Mouse (Mus musculus) midbrain, embryonic 11.5 days (tissue): Measurements from ENCODE around the gene Chd6. TPM values are rescaled to one million over a fixed set of nuclear protein-coding genes. Genes with fewer than 3 reads are reported as not detected.

Source experiments
- ATAC-seq: fragments of 200-750 bp; cut with Nextera tagmentation; 2 replicates; pipeline ENCODE4 v1.8.0; 2017; ENCODE audit warnings: moderate TSS enrichment, moderate library complexity; ENCODE audit not compliant: low FRiP score
- DNase-seq: peaks from one replicate; pipeline ENCODE4 v3.0.0; 2015; ENCODE audit warnings: low spot score; ENCODE audit errors: missing footprints
- H3K27ac ChIP-seq: fragments of 300-500 bp; sonication (generic); 2 replicates; pipeline ENCODE4 v1.5.1; 2014; ENCODE audit warnings: low read depth, low read length
- H3K27me3 ChIP-seq: fragments of 300-500 bp; sonication (generic); 2 replicates; pipeline ENCODE4 v1.6.1; 2014; ENCODE audit warnings: mild to moderate bottlenecking, low read length, moderate library complexity, mixed read lengths; ENCODE audit not compliant: control insufficient read depth, insufficient read depth
- H3K36me3 ChIP-seq: fragments of 300-500 bp; sonication (generic); 2 replicates; pipeline ENCODE4 v1.6.1; 2014; ENCODE audit warnings: mild to moderate bottlenecking, low read length, moderate library complexity, mixed read lengths; ENCODE audit not compliant: control insufficient read depth, insufficient read depth
- H3K4me1 ChIP-seq: fragments of 300-500 bp; sonication (generic); 2 replicates; pipeline ENCODE4 v1.6.1; 2014; ENCODE audit warnings: low read length; ENCODE audit not compliant: control insufficient read depth, insufficient read depth
- H3K4me2 ChIP-seq: fragments of 300-500 bp; sonication (generic); 2 replicates; pipeline ENCODE4 v1.6.1; 2014; ENCODE audit warnings: mild to moderate bottlenecking, moderate library complexity
- H3K4me3 ChIP-seq: fragments of 300-500 bp; sonication (generic); 2 replicates; pipeline ENCODE4 v1.5.1; 2014; ENCODE audit warnings: low read depth, low read length
- H3K9ac ChIP-seq: fragments of 300-500 bp; sonication (generic); 2 replicates; pipeline ENCODE4 v1.6.1; 2014; ENCODE audit warnings: low read length
- H3K9me3 ChIP-seq: fragments of 300-500 bp; sonication (generic); 2 replicates; pipeline ENCODE4 v1.6.1; 2016; ENCODE audit warnings: low read length; ENCODE audit not compliant: control insufficient read depth
- WGBS: fragments of 180-500 bp; shearing (Covaris S2); extraction: QIAGEN DNeasy Blood & Tissue Kit; methylation state at CpG from one replicate; pipeline ENCODE4 v1.1.7; 2014; 5-methylcytosine and 5-hydroxymethylcytosine counted together
- polyA plus RNA-seq: library from polyadenylated mRNA; unstranded; fragments of >200 nt; fragmentation: Nextera tagmentation; extraction: Ambion mirVana; gene quantifications from 2 replicates; pipeline ENCODE4 v1.2.1, GENCODE M21; 2014

Chd6 gene
- polyA plus RNA-seq, 1 experiment from 2014 or later = 34.4 TPM

GRCm38 (mm10) chr2:161012577-161013251 lies 96.2 kb downstream of the Chd6 start:
- Histone ChIP-seq H3K9ac (no peak overlapping the region), H3K36me3 (peaks cover 25% of the 10 kb centered on the region), H3K4me3 (no peak overlapping the region), H3K9me3 (no peaks in the 10 kb centered on the region), H3K4me1 (no peaks in the 10 kb centered on the region), H3K4me2 (no peak overlapping the region), H3K27me3 (no peaks in the 10 kb centered on the region), H3K27ac (no peak overlapping the region)
- ATAC-seq (no peak), DNase-seq (no peak)
- 92% methylated on average over 16 of the region's 16 CpGs for WGBS

GRCm38 (mm10) chr2:161004338-161004737 lies 104.5 kb downstream of the Chd6 start:
- Histone ChIP-seq H3K9ac (no peak overlapping the region), H3K9me3 (no peaks in the 10 kb centered on the region), H3K36me3 (peaks cover 3% of the 10 kb centered on the region), H3K4me2 (no peak overlapping the region), H3K27me3 (no peaks in the 10 kb centered on the region), H3K4me1 (no peaks in the 10 kb centered on the region), H3K27ac (no peak overlapping the region), H3K4me3 (no peak overlapping the region)
- DNase-seq (no peak), ATAC-seq (no peak)
- WGBS = 86% methylated on average over 3 of the region's 3 CpGs

GRCm38 (mm10) chr2:160996987-160997763 lies 111.7 kb downstream of the Chd6 start:
- Histone ChIP-seq H3K36me3 (peaks cover 2% of the 10 kb centered on the region; the same call in 1 of the 2 replicates), H3K27me3 (no peaks in the 10 kb centered on the region), H3K4me1 (no peaks in the 10 kb centered on the region), H3K27ac (no peak overlapping the region), H3K9me3 (no peaks in the 10 kb centered on the region), H3K9ac (no peak overlapping the region), H3K4me2 (no peak overlapping the region), H3K4me3 (no peak overlapping the region)
- ATAC-seq = no peak
- 91% methylated on average over 6 of the region's 6 CpGs for WGBS
- no peak for DNase-seq

GRCm38 (mm10) chr2:160994181-160994580 lies 114.7 kb downstream of the Chd6 start:
- Histone ChIP-seq H3K9ac (no peak overlapping the region), H3K27ac (no peak overlapping the region), H3K9me3 (no peaks in the 10 kb centered on the region), H3K4me2 (no peak overlapping the region), H3K4me3 (no peak overlapping the region), H3K36me3 (no peaks in the 10 kb centered on the region; the same call in 1 of the 2 replicates), H3K27me3 (no peaks in the 10 kb centered on the region), H3K4me1 (no peaks in the 10 kb centered on the region)
- DNase-seq (no peak), ATAC-seq (no peak)
- 93% methylated on average over 1 of the region's 1 CpGs for WGBS

- no peak overlapping the region for H3K4me2 ChIP-seq
- H3K9ac ChIP-seq = no peak overlapping the region
- no peak overlapping the region for H3K27ac ChIP-seq
- H3K4me3 ChIP-seq = no peak overlapping the region
- H3K36me3 ChIP-seq = peaks cover 6% of the 10 kb centered on the region; the same call in 1 of the 2 replicates
- no peak for ATAC-seq
- H3K9me3 ChIP-seq = no peaks in the 10 kb centered on the region
- no peaks in the 10 kb centered on the region for H3K27me3 ChIP-seq
- no peak for DNase-seq
- 85% methylated on average over 3 of the region's 3 CpGs for WGBS
- no peaks in the 10 kb centered on the region for H3K4me1 ChIP-seq
These were observed 116.4 kb downstream of the Chd6 start for GRCm38 (mm10) chr2:160992465-160992864.

GRCm38 (mm10) chr2:160990339-160991070 lies 118.4 kb downstream of the Chd6 start:
- no peak overlapping the region for H3K4me3 ChIP-seq
- no peak for ATAC-seq
- H3K9ac ChIP-seq = no peak overlapping the region
- DNase-seq = no peak
- H3K4me1 ChIP-seq = no peaks in the 10 kb centered on the region
- peaks cover 6% of the 10 kb centered on the region; the same call in 1 of the 2 replicates for H3K36me3 ChIP-seq
- H3K27me3 ChIP-seq = no peaks in the 10 kb centered on the region
- no peak overlapping the region for H3K4me2 ChIP-seq
- no peaks in the 10 kb centered on the region for H3K9me3 ChIP-seq
- WGBS = 86% methylated on average over 6 of the region's 6 CpGs
- H3K27ac ChIP-seq = no peak overlapping the region

- H3K4me3 ChIP-seq = no peak overlapping the region
- H3K27me3 ChIP-seq = no peaks in the 10 kb centered on the region
- no peak overlapping the region for H3K9ac ChIP-seq
- no peak for ATAC-seq
- H3K36me3 ChIP-seq = peaks cover 6% of the 10 kb centered on the region; the same call in 1 of the 2 replicates
- H3K9me3 ChIP-seq = no peaks in the 10 kb centered on the region
- H3K4me2 ChIP-seq = no peak overlapping the region
- no peak overlapping the region for H3K27ac ChIP-seq
- DNase-seq = no peak
- H3K4me1 ChIP-seq = no peaks in the 10 kb centered on the region
These were observed 121.4 kb downstream of the Chd6 start for GRCm38 (mm10) chr2:160987503-160987902.

GRCm38 (mm10) chr2:160982636-160983035 lies 126.2 kb downstream of the Chd6 start:
- Histone ChIP-seq H3K4me3 (no peak overlapping the region), H3K9me3 (no peaks in the 10 kb centered on the region), H3K27me3 (no peaks in the 10 kb centered on the region), H3K9ac (no peak overlapping the region), H3K4me1 (no peaks in the 10 kb centered on the region), H3K36me3 (peaks cover 9% of the 10 kb centered on the region), H3K27ac (no peak overlapping the region), H3K4me2 (no peak overlapping the region)
- no peak for DNase-seq
- WGBS = 91% methylated on average over 3 of the region's 3 CpGs
- no peak for ATAC-seq

- no peak overlapping the region for H3K4me2 ChIP-seq
- 97% methylated on average over 6 of the region's 6 CpGs for WGBS
- H3K36me3 ChIP-seq = peaks cover 10% of the 10 kb centered on the region
- no peaks in the 10 kb centered on the region for H3K27me3 ChIP-seq
- no peaks in the 10 kb centered on the region for H3K9me3 ChIP-seq
- ATAC-seq = no peak
- no peak overlapping the region for H3K4me3 ChIP-seq
- no peak overlapping the region for H3K9ac ChIP-seq
- H3K27ac ChIP-seq = no peak overlapping the region
- DNase-seq = no peak
- no peaks in the 10 kb centered on the region for H3K4me1 ChIP-seq
These were observed 127.1 kb downstream of the Chd6 start for GRCm38 (mm10) chr2:160981791-160982190.
